Mouse (Mus musculus) limb, embryonic 14.5 days (tissue): ENCODE data around the gene Pik3r2. TPM values are rescaled to one million over a fixed set of nuclear protein-coding genes. Genes with fewer than 3 reads are reported as not detected.

Source experiments
- ATAC-seq: fragments of 200-750 bp; cut with Nextera tagmentation; 2 replicates; pipeline ENCODE4 v1.8.0; 2017; ENCODE audit warnings: low read depth, moderate number of reproducible peaks, moderate TSS enrichment; ENCODE audit not compliant: low FRiP score
- DNase-seq: peaks from one replicate; pipeline ENCODE4 v3.0.0-alpha.2; 2015; ENCODE audit warnings: low spot score
- H3K27ac ChIP-seq: fragments of 300-500 bp; sonication (generic); replicated peaks from 2 replicates; pipeline ENCODE4 v1.5.1; 2014; ENCODE audit warnings: low read depth, mild to moderate bottlenecking, low read length, moderate library complexity, mixed read lengths
- H3K27me3 ChIP-seq: fragments of 300-500 bp; sonication (generic); 2 replicates; pipeline ENCODE4 v1.6.1; 2014; ENCODE audit warnings: low read length, mixed read lengths; ENCODE audit not compliant: control insufficient read depth, insufficient read depth
- H3K36me3 ChIP-seq: fragments of 300-500 bp; sonication (generic); 2 replicates; pipeline ENCODE4 v1.6.1; 2014; ENCODE audit warnings: mild to moderate bottlenecking, low read length, moderate library complexity, mixed read lengths; ENCODE audit not compliant: control insufficient read depth, insufficient read depth
- H3K4me1 ChIP-seq: fragments of 300-500 bp; sonication (generic); 2 replicates; pipeline ENCODE4 v1.6.1; 2014; ENCODE audit warnings: antibody characterized with exemption, low read length, mixed read lengths; ENCODE audit not compliant: control insufficient read depth, insufficient read depth
- H3K4me2 ChIP-seq: fragments of 300-500 bp; sonication (generic); replicated peaks from 2 replicates; pipeline ENCODE4 v1.6.1; 2014; ENCODE audit warnings: low read depth, mild to moderate bottlenecking, low read length, moderate library complexity; ENCODE audit not compliant: severe bottlenecking
- H3K4me3 ChIP-seq: fragments of 300-500 bp; sonication (generic); replicated peaks from 2 replicates; pipeline ENCODE4 v1.5.1; 2014; ENCODE audit warnings: low read length
- H3K9ac ChIP-seq: fragments of 300-500 bp; sonication (generic); 2 replicates; pipeline ENCODE4 v1.6.1; 2014; ENCODE audit warnings: mild to moderate bottlenecking, low read depth, low read length, moderate library complexity; ENCODE audit not compliant: severe bottlenecking
- H3K9me3 ChIP-seq: fragments of 300-500 bp; sonication (generic); 2 replicates; pipeline ENCODE4 v1.6.1; 2016; ENCODE audit warnings: low read length; ENCODE audit not compliant: control insufficient read depth
- POLR2A ChIP-seq: fragments of 200-500 bp; IDR thresholded peaks from 2 replicates; pipeline ENCODE4 v1.8.0; 2012; ENCODE audit warnings: inconsistent platforms, mild to moderate bottlenecking, moderate library complexity, borderline replicate concordance; ENCODE audit not compliant: insufficient read depth, insufficient read length; ENCODE audit errors: extremely low read depth
- WGBS: fragments of 180-500 bp; shearing (Covaris S2); extraction: QIAGEN DNeasy Blood & Tissue Kit; methylation state at CpG from one replicate; pipeline ENCODE4 v1.1.7; 2014; 5-methylcytosine and 5-hydroxymethylcytosine counted together
- polyA plus RNA-seq, 2 experiments: library from polyadenylated mRNA; depleted of rRNA in 1 of 2; stranded (reverse) in 1 of 2; unstranded in 1 of 2; fragments of >200 nt; fragmentation: Nextera tagmentation in 1 of 2; extraction: Ambion mirVana in 1 of 2; gene quantifications; 2 replicates each; pipeline versions ENCODE4 v1.2.1 to v1.2.3; 2012 to 2014

Gene Pik3r2
- polyA plus RNA-seq, 2 experiments: 73.5 to 111 TPM

DNA sequence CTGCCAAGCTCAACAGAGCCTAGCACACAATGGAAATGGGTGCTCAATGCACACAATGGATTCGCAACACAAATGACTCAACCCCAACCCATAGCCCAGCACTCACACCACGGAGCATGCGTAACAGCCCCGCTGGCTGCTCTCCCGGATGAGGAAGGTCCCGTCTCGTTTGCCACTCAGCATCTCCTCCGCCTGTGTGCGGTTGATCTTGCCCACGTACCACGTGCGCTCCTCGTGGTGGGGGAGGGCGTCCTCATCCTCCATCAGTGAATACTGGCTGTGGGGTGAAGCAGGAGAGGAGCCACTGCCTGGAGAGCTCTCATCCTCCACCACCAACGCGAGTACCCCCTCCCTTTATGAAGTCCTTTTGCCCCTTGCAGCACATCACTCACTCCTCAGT lies 7.6 kb downstream of the Pik3r2 start:
- Histone ChIP-seq H3K27ac (no peak overlapping the region), H3K4me3 (no peak overlapping the region), H3K36me3 (peaks cover 56% of the 10 kb centered on the region), H3K4me2 (no peak overlapping the region), H3K9me3 (no peaks in the 10 kb centered on the region), H3K9ac (no peak overlapping the region), H3K4me1 (peaks cover 24% of the 10 kb centered on the region), H3K27me3 (no peaks in the 10 kb centered on the region)
- no peak for ATAC-seq
- 88% methylated on average over 16 of the region's 16 CpGs for WGBS
- DNase-seq: no peak
- no peak for TF ChIP-seq POLR2A

DNA sequence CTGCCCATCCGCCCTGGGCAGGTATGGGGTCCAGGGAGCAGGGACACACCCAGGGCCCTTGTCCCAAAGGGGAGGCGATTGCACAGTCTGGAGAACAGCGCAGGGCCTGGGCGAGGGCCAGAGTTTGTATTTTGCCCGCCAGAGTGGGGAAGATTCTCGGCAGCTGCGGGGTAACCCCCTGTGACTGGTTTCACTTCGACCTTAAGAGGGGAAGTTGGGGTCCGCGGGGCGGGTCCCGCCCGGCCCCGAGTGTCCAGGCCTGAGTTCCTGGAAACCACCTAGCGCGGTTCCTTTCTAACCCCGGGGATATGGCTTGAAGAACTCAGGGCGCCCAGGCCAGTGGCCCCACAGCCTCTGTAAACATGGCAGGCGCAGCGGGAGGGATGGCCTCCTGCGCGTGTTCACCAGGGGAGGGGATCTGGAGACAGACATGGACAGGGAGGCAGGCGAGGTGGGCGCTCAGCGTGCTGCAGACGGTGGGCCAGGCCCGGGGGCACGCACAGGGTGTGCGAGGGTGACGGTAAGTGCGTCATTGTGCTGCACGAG lies 8.2 kb downstream of the Pik3r2 start:
- WGBS: 96% methylated on average over 32 of the region's 32 CpGs
- H3K27ac ChIP-seq: no peak overlapping the region
- no peak overlapping the region for H3K4me3 ChIP-seq
- no peak overlapping the region for H3K9ac ChIP-seq
- H3K9me3 ChIP-seq: no peaks in the 10 kb centered on the region
- DNase-seq: no peak
- TF ChIP-seq POLR2A: no peak
- no peak overlapping the region for H3K4me2 ChIP-seq
- peaks cover 17% of the 10 kb centered on the region for H3K4me1 ChIP-seq
- no peak for ATAC-seq
- no peaks in the 10 kb centered on the region for H3K27me3 ChIP-seq
- H3K36me3 ChIP-seq: peaks cover 50% of the 10 kb centered on the region

DNA sequence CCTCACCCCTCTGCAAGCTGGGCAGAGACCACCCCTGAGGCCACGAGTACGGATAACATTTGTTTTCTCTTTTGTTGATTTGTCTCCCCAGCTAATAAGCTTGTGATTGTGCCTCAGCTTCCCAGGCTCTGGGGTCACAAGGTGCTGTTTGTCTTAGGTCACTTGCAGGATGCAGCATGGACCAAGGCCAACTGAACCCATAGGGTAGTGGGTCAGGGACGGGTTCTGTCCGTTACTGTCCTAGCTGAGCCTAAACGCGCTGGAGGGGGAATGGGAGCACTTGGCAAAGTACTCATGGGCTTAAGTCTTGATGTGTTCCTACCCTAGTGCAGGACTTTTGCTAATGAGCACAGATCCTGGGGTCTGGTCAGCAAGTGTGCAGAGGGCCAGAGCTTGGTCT lies 9.0 kb downstream of the Pik3r2 start:
- ATAC-seq: no peak
- peaks cover 41% of the 10 kb centered on the region for H3K36me3 ChIP-seq
- no peak for TF ChIP-seq POLR2A
- peaks cover 15% of the 10 kb centered on the region; the same call in 1 of the 2 replicates for H3K4me1 ChIP-seq
- no peaks in the 10 kb centered on the region for H3K9me3 ChIP-seq
- no peak overlapping the region for H3K4me3 ChIP-seq
- no peaks in the 10 kb centered on the region for H3K27me3 ChIP-seq
- WGBS: 81% methylated on average over 6 of the region's 6 CpGs
- DNase-seq: no peak
- no peak overlapping the region for H3K9ac ChIP-seq
- H3K27ac ChIP-seq: no peak overlapping the region
- H3K4me2 ChIP-seq: no peak overlapping the region

DNA sequence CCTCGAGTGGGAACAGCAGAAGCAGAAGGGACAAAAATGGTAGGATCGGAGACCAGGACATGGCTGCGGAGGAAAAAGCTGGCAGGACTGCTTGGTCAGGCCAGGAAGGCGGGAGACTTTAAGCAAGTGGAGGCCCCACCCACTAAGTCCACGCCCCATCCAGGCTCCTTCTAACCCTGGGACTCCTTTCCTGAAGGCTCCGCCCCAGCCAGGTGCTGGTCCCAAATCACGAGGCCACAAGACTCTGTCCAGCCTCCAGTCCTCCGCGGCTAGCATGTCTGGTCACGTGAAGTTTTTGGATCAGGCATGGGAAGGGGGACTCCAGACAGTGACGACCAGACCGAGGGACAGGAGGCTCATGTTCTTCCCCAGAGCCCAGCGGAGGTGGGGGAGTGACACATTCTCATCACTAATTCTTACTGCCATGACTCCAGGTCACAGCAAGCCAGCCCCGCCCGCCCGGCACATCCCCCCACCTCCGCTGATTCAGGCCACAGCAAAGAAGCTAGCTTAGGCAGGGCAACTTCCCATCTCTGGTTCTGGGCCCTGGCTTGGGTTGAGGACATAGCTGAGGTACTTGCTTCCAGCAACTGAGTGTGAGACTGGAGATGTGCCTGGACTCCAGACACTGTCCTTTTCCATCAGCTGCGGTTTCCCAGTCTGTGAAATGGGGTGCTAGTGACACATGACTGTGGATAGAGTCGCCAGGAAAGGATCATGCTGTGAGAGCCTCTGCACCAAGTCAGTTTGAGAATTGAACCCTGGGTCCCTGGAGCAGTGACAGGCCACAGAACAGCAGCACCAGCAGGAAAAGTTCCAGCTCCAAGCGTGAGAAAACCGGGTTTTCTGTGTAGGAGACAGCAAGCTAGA lies 9.7 kb downstream of the Pik3r2 start:
- Histone ChIP-seq H3K4me1 (peaks cover 15% of the 10 kb centered on the region; the same call in 1 of the 2 replicates), H3K4me2 (peak overlapping the region; percentile 88), H3K9ac (peak overlapping the region; percentile 55), H3K4me3 (peak overlapping the region; percentile 44), H3K9me3 (no peaks in the 10 kb centered on the region), H3K36me3 (peaks cover 35% of the 10 kb centered on the region), H3K27ac (no peak overlapping the region), H3K27me3 (no peaks in the 10 kb centered on the region)
- ATAC-seq (peak; percentile 53), DNase-seq (peak; percentile 79)
- TF ChIP-seq POLR2A: 0 out of 2 replicates have a peak, but pooled peaks have one; percentile 39
- WGBS: 7% methylated on average over 21 of the region's 21 CpGs

DNA sequence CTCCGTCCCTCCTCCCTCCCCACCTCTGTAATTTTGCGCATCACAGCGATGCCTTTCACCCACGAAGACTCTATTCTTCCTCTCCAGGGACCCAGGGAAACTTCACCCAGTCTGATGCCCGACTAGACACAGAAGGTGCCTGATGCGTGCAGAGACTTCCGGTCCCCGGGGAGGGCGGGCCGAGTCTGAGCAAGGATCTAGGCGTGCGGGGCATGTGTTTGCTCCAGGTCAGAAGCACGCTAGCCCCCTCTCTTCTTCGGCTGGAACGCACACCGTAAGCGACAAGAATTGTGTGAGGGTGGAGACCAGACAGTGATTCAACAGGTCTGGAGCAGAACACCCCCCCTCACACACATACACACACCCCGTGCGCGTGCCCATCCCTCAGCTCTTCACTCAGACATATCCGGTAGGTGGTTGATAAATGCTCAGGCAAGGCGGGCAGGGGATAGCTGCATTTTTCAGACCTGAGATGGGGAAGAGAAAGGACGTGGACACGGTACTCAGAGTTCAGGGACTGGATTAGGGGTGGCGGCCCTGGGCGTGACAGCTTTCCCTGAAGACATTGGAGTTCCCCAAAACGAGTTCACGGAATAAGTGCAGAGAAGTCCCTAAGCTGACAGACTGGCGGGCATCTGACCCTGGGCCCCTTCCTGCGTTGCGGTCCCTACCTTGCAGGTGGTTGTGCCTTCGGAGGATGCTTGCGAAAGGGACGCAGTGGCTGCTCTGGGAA lies 10.5 kb downstream of the Pik3r2 start:
- no peak overlapping the region for H3K27ac ChIP-seq
- peak overlapping the region; percentile 44 for H3K4me3 ChIP-seq
- H3K4me1 ChIP-seq: peaks cover 15% of the 10 kb centered on the region; the same call in 1 of the 2 replicates
- no peak for TF ChIP-seq POLR2A
- H3K9me3 ChIP-seq: no peaks in the 10 kb centered on the region
- DNase-seq (no peak), ATAC-seq (no peak)
- no peaks in the 10 kb centered on the region for H3K27me3 ChIP-seq
- peak overlapping the region; percentile 55 for H3K9ac ChIP-seq
- WGBS: 1% methylated on average over 34 of the region's 34 CpGs
- H3K36me3 ChIP-seq: peaks cover 26% of the 10 kb centered on the region
- H3K4me2 ChIP-seq: peak overlapping the region; percentile 88
